Mouse (Mus musculus): Measurements from ENCODE around the gene Rps19bp1. TPM values are rescaled to one million over a fixed set of nuclear protein-coding genes. Genes with fewer than 3 reads are reported as not detected.
A peak's percentile ranks its signal among the peaks of the same experiment; 100 is the strongest.

Gene Rps19bp1
- polyA plus RNA-seq, 1 experiment from 2014 or later = 46.8 TPM

DNA sequence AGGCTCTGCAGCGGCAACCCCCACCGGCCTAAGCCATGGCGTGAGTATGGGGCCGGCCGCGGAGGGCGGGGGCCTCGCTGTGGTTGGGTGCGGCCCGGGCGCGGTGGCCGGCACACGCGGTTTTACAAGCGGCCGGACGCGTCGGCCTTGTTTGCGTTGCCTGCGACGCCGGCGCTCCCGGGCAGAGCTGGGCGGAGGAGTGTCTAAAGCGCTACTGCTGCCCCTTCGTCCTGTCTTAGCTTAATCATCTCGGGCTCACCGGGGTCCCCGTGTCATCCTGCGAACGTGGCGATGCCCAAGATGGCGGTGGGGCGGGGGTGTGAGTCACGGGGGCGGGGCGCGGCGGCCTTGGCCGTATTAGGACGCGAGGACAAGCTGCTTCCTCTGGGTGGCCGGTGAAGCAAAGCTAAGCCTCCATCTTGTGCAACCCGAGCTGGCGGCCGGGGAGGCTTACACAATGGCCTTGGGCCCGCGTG, 8.4 kb downstream of the Rps19bp1 start:
- Histone ChIP-seq H3K9me3 (replicated peaks) (no peaks in the 10 kb centered on the region), H3K4me2 (peak overlapping the region; percentile 85), H3K27ac (peak overlapping the region; percentile 99), H3K4me3 (peak overlapping the region; percentile 98), H3K4me1 (peaks cover 83% of the 10 kb centered on the region), H3K27me3 (replicated peaks) (no peaks in the 10 kb centered on the region), H3K36me3 (peaks cover 78% of the 10 kb centered on the region), H3K9ac (peak overlapping the region; percentile 100)
- under 1% methylated on average over 51 of the region's 51 CpGs for WGBS (ENCODE audit: insufficient replicate concordance)
- peak; percentile 29 for ATAC-seq

DNA sequence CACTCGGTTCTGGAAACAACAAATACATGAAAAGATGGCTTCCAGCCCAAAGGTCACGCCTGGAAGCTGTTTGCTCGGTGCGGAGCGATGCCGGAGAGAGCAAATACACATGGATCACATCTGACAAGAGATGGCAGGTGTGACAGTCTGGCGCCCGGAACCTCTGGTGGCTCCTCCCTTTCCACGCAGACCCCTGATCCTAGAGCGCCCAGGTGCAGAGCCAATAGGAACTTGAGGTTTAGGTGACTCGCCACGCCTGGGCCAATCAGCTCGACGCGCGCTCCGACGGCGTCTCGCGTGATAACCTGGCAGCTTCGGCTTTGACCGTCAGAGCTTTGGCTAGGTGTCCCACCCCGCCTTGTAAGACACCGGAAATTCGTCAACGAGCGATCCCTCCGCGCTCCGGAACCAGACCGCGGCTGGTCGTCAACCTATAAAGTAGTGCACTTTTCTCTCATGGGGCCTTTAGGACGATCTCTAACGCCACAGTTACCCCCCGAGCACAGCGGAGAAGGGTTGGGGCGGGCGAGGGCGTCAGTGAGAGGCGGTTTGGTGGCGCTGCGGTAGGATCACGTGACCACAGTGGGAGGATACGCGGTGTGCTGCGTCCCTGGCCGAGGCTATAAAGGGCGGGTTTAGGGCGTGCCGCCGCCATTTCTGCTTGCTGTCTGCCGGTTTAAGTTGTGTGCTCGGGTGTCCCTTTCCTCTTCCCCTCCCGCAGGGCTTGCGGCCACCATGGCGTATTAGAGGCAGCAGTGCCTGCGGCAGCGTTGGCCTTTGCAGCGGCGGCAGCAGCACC, 9.1 kb downstream of the Rps19bp1 start, which contains the start of gene Atf4:
Atf4 (plus strand) TSS at position 338 of the 799 bp plus-strand sequence.
- peak within 1 kb of the TSS; percentile 98 for H3K4me3 ChIP-seq
- WGBS (ENCODE audit: insufficient replicate concordance) = under 1% methylated on average over 62 of the region's 62 CpGs
- no peaks in the 10 kb centered on the region for H3K9me3 ChIP-seq (replicated peaks)
- peak; percentile 85 for ATAC-seq
- H3K27ac ChIP-seq = peak within 1 kb of the TSS; percentile 99
- H3K4me2 ChIP-seq = peak within 1 kb of the TSS; percentile 85
- no peaks in the 10 kb centered on the region for H3K27me3 ChIP-seq (replicated peaks)
- H3K4me1 ChIP-seq = peaks cover 83% of the 10 kb centered on the region
- peaks cover 75% of the 10 kb centered on the region for H3K36me3 ChIP-seq
- peak within 1 kb of the TSS; percentile 100 for H3K9ac ChIP-seq

DNA sequence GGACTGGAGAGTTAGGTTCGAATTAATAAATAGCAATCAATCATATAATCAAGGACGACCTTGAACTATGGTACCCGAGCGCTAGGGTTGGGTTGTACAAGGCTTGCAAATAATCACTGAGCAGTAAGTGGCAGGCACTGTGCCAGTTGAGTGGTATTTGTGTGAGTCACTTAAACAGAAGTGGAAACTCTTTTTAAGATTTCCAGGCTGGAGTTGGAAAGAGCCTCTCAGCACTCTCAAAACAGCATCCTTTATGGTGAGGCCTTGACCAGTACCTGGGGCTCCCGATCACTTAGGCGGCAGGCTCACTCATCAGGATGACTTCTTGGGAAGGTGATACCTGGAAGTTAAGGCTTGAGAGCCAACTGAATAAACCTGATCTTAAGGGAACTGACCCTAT, 9.9 kb downstream of the Rps19bp1 start:
- Histone ChIP-seq H3K4me1 (peaks cover 83% of the 10 kb centered on the region), H3K9ac (peak overlapping the region; percentile 100)

DNA sequence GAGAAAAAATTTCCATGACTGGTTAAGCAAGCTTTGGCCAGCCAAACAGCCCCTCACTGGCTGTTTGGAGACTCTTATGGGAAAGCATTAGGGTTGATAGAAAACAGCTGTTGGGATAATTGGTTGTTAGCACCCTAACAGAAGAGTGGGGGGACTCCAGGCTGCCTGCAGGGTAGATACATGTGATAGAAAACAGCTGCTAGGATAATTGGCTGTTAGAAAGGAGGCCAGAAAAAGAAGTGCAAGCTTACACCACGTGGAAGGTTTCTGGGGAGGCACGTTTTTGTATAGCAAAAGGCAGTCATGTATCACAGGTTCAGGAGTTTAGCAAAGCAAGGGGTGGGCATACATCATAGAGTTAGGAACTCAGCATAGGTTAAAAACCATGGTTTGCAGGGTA, 10.6 kb downstream of the Rps19bp1 start:
- ATAC-seq = no peak
- H3K36me3 ChIP-seq = peaks cover 75% of the 10 kb centered on the region
- no peak overlapping the region for H3K4me3 ChIP-seq

More for the DNA sequence above, 9.9 kb downstream of the Rps19bp1 start:
- Histone ChIP-seq H3K27ac (peak overlapping the region; percentile 99), H3K4me2 (peak overlapping the region; percentile 85), H3K4me3 (peak overlapping the region; percentile 98), H3K27me3 (replicated peaks) (no peaks in the 10 kb centered on the region), H3K9me3 (replicated peaks) (no peaks in the 10 kb centered on the region), H3K36me3 (peaks cover 75% of the 10 kb centered on the region)
- 50% methylated on average over 6 of the region's 6 CpGs for WGBS (ENCODE audit: insufficient replicate concordance)
- no peak for ATAC-seq

DNA sequence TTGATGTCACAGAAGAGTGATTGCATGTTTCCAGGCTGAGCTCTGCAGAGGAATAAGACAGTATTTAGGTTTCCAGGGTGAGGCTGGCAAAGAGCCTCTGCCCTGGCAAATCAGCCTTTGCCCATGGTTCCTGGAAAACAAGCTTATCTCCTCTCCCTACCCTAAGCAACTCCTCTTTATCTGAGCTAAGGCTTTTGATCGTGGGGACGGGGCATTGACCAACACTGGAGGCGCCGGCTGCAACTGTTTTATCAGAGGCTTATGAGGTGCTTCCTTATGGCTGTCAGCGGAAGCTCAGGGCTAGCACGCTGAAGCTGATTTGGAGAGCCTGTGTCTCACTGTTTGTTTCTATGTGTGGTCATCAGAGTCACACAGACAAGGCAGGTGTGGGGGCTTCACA, 13.5 kb downstream of the Rps19bp1 start:
- Histone ChIP-seq H3K36me3 (peaks cover 77% of the 10 kb centered on the region), H3K27ac (peak overlapping the region; percentile 97), H3K4me3 (peak overlapping the region; percentile 42), H3K9me3 (replicated peaks) (no peaks in the 10 kb centered on the region), H3K4me1 (peaks cover 70% of the 10 kb centered on the region), H3K9ac (peak overlapping the region; percentile 66), H3K4me2 (peak overlapping the region; percentile 71), H3K27me3 (replicated peaks) (no peaks in the 10 kb centered on the region)
- ATAC-seq = peak; percentile 67
- WGBS (ENCODE audit: insufficient replicate concordance) = 13% methylated on average over 6 of the region's 6 CpGs

More for the DNA sequence above, 10.6 kb downstream of the Rps19bp1 start:
- no peaks in the 10 kb centered on the region for H3K9me3 ChIP-seq (replicated peaks)
- H3K27me3 ChIP-seq (replicated peaks) = no peaks in the 10 kb centered on the region
- H3K27ac ChIP-seq = peak overlapping the region; percentile 99
- WGBS (ENCODE audit: insufficient replicate concordance) = 63% methylated on average over 2 of the region's 2 CpGs
- peaks cover 83% of the 10 kb centered on the region for H3K4me1 ChIP-seq
- H3K9ac ChIP-seq = peak overlapping the region; percentile 100
- peak overlapping the region; percentile 85 for H3K4me2 ChIP-seq

DNA sequence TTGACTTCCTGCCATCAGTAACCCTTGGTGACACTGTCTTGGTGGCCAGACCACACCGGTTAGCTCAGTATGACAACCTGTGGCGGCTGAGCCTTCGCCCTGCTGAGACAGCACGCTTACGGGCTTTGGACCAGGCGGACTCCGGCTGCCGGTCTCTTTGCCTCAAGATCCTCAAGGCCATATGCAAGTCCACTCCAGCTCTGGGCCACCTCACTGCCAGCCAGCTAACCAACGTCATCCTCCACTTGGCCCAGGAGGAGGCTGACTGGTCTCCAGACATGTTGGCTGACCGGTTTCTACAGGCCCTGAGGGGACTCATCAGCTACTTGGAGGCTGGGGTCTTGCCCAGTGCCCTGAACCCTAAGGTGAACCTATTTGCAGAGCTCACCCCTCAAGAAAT, 14.4 kb downstream of the Rps19bp1 start:
- H3K36me3 ChIP-seq = peaks cover 84% of the 10 kb centered on the region
- WGBS (ENCODE audit: insufficient replicate concordance) = 87% methylated on average over 10 of the region's 10 CpGs
- peak overlapping the region; percentile 97 for H3K27ac ChIP-seq
- H3K4me2 ChIP-seq = peak overlapping the region; percentile 71
- no peak overlapping the region for H3K4me3 ChIP-seq
- H3K27me3 ChIP-seq (replicated peaks) = no peaks in the 10 kb centered on the region
- peaks cover 70% of the 10 kb centered on the region for H3K4me1 ChIP-seq
- peak overlapping the region; percentile 66 for H3K9ac ChIP-seq
- H3K9me3 ChIP-seq (replicated peaks) = no peaks in the 10 kb centered on the region
- ATAC-seq = no peak

DNA sequence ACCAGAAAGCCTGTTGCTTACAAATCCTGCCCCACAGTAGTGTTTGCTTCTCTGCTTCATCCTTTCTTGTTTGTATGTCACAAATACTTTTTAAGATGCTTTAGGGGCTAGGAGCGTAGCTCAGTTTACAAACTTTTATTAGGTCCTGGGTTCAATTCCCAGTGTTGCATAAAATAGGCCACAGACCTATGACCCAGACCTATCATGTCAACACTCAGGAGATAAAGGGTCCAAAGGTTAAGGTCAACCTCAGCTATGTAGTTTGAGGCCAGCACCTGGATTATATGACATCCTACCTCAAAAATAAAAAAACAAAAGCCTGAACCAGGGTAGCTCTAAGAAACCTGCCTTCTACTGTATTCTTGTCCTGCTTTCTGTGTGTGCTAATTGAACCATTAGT, 15.5 kb downstream of the Rps19bp1 start:
- Histone ChIP-seq H3K27ac (peak overlapping the region; percentile 97), H3K4me3 (no peak overlapping the region), H3K27me3 (replicated peaks) (no peaks in the 10 kb centered on the region), H3K4me1 (peaks cover 60% of the 10 kb centered on the region), H3K9ac (no peak overlapping the region), H3K9me3 (replicated peaks) (no peaks in the 10 kb centered on the region), H3K36me3 (peaks cover 93% of the 10 kb centered on the region), H3K4me2 (no peak overlapping the region)
- WGBS (ENCODE audit: insufficient replicate concordance) = 86% methylated on average over 1 of the region's 1 CpGs
- no peak for ATAC-seq

DNA sequence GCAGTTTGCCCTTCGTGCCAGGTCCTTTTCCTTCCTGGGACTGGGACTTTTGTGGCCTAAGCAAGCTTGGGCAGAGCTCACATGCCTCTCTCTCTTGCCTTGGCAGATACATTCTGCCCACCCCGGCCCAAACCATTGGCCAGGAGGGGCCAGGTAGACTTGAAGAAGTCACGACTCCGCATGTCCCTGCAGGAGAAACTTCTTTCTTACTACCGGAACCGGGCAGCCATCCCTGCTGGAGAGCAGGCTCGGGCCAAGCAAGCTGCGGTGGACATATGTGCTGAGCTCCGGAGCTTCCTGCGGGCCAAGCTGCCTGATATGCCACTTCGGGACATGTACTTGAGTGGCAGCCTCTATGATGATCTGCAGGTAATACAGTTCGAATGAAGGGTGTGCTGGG, 16.0 kb downstream of the Rps19bp1 start:
- Histone ChIP-seq H3K9me3 (replicated peaks) (no peaks in the 10 kb centered on the region), H3K4me1 (peaks cover 55% of the 10 kb centered on the region), H3K9ac (no peak overlapping the region), H3K4me3 (no peak overlapping the region), H3K4me2 (no peak overlapping the region), H3K36me3 (peaks cover 93% of the 10 kb centered on the region), H3K27ac (peak overlapping the region; percentile 97), H3K27me3 (replicated peaks) (no peaks in the 10 kb centered on the region)
- 92% methylated on average over 12 of the region's 12 CpGs for WGBS (ENCODE audit: insufficient replicate concordance)
- ATAC-seq = no peak

DNA sequence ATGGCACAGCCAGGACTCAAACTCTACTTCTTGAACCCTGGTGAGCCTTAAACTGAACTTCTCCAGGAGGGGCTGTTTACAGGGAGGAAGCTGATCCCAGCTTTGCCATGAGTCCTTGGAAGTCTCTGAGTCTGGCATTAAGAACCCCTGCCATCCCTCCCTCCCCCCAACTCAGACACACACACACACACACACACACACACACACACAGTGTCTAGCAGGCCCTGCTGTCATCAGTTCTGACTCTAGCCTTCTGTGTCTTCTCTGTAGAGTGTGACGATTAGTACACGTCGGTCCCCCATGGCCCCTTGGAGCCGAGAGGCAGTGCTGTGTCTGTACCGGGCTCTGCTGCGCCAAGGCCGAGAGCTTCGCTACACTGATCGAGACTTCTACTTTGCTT, 28.6 kb downstream of the Rps19bp1 start, which contains the start of gene AC140267.1:
AC140267.1 (plus strand) TSS at position 301 of the 400 bp plus-strand sequence.
- H3K9me3 ChIP-seq (replicated peaks) = no peaks in the 10 kb centered on the region
- no peak for ATAC-seq
- 88% methylated on average over 9 of the region's 9 CpGs for WGBS (ENCODE audit: insufficient replicate concordance)
- H3K4me1 ChIP-seq = peaks cover 47% of the 10 kb centered on the region
- peaks cover 48% of the 10 kb centered on the region for H3K36me3 ChIP-seq
- H3K9ac ChIP-seq = peak within 1 kb of the TSS; percentile 93
- H3K27me3 ChIP-seq (replicated peaks) = no peaks in the 10 kb centered on the region
- peak within 1 kb of the TSS; percentile 97 for H3K4me3 ChIP-seq
- peak within 1 kb of the TSS; percentile 86 for H3K27ac ChIP-seq
- peak within 1 kb of the TSS; percentile 96 for H3K4me2 ChIP-seq

DNA sequence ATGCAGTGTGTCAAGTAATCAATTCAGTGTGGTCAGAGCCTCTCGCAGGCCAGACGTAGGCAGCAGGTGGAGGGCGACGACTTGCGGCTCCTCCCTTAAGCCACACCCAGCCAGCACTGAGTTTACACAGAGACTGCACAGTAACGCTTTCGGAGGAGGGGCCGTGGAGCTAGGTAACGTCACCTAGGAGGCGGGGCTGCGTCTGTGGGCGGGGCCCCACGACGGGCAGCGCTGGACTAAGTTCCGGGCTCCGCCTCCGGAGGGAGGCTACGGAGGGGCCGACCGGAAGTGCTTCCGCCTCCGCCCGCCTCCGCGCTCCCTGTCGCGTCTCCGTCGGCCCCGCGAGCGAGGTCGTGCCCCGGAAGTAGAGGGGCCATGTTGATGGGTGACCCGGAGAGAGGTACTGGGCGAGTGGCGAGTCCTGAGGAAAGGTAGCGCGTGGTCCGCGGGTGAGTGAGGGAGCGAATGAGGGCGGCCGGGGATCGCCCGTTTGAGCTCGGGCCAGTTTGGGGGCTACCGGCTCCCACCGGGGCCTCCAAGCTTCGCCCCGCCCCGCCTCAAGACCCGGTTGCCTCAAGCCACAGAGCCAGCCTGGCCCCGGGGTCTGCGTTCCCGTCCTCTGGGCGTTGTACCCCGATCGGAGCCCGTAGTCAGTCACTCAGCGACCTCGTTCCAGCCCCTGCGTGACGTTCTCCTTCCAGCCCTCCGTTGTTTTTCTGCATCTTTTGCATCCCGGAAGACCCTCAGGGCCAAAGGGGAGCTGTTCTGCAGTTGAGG, 30.2 kb downstream of the Rps19bp1 start, which contains the start of gene Mief1:
Mief1 (plus strand) TSS at position 286 of the 777 bp plus-strand sequence.
- Histone ChIP-seq H3K4me2 (peak within 1 kb of the TSS; percentile 96), H3K27me3 (replicated peaks) (no peaks in the 10 kb centered on the region), H3K4me1 (peaks cover 47% of the 10 kb centered on the region), H3K27ac (peak within 1 kb of the TSS; percentile 87), H3K9me3 (replicated peaks) (no peaks in the 10 kb centered on the region), H3K36me3 (peaks cover 38% of the 10 kb centered on the region), H3K4me3 (peak within 1 kb of the TSS; percentile 97), H3K9ac (peak within 1 kb of the TSS; percentile 93)
- peak; percentile 98 for ATAC-seq
- WGBS (ENCODE audit: insufficient replicate concordance) = under 1% methylated on average over 67 of the region's 67 CpGs

DNA sequence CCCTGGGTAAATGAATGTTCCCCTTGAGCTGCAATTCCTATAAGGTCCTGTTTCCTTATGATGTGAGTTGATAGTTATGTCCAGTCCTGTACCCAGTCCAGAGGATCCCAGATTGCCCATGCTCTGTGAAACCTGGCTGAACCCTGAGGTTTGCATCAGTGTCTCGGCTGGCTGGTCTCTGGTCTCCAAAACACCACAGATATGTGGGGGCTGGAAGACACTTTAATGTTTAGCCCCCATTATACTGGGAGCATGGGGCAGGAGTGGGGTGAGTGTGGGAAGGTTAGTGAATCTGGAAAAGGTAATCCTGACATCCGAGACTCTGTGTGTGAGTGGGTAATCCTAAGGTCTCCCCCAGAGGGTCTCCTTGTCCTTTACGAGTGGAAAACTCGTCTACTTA, 31.1 kb downstream of the Rps19bp1 start:
- no peak for ATAC-seq
- H3K9me3 ChIP-seq (replicated peaks) = no peaks in the 10 kb centered on the region
- H3K27ac ChIP-seq = peak overlapping the region; percentile 87
- H3K4me3 ChIP-seq = no peak overlapping the region
- no peaks in the 10 kb centered on the region for H3K27me3 ChIP-seq (replicated peaks)
- WGBS (ENCODE audit: insufficient replicate concordance) = 63% methylated on average over 4 of the region's 4 CpGs
- H3K9ac ChIP-seq = peak overlapping the region; percentile 58
- peaks cover 29% of the 10 kb centered on the region for H3K36me3 ChIP-seq
- peak overlapping the region; percentile 61 for H3K4me2 ChIP-seq
- peaks cover 47% of the 10 kb centered on the region for H3K4me1 ChIP-seq
